Mouse (Mus musculus) midbrain, embryonic 15.5 days (tissue): ENCODE results near the gene Gm9803. TPM values are rescaled to one million over a fixed set of nuclear protein-coding genes. Genes with fewer than 3 reads are reported as not detected.

Experiments used
- ATAC-seq: fragments of 200-750 bp; cut with Nextera tagmentation; replicated peaks from 2 replicates; pipeline ENCODE4 v1.8.0; 2017; ENCODE audit warnings: moderate TSS enrichment
- H3K27ac ChIP-seq: fragments of 300-500 bp; sonication (generic); 2 replicates; pipeline ENCODE4 v1.5.1; 2015; ENCODE audit warnings: mild to moderate bottlenecking, inconsistent platforms
- H3K27me3 ChIP-seq: fragments of 300-500 bp; sonication (generic); replicated peaks from 2 replicates; pipeline ENCODE4 v1.6.1; 2015; ENCODE audit warnings: inconsistent platforms
- H3K36me3 ChIP-seq: fragments of 300-500 bp; sonication (generic); replicated peaks from 2 replicates; pipeline ENCODE4 v1.6.1; 2015; ENCODE audit warnings: inconsistent platforms
- H3K4me1 ChIP-seq: fragments of 300-500 bp; sonication (generic); 2 replicates; pipeline ENCODE4 v1.6.1; 2015; ENCODE audit warnings: inconsistent platforms
- H3K4me2 ChIP-seq: fragments of 300-500 bp; sonication (generic); 2 replicates; pipeline ENCODE4 v1.6.1; 2015; ENCODE audit warnings: inconsistent platforms, mild to moderate bottlenecking, moderate library complexity
- H3K4me3 ChIP-seq: fragments of 300-500 bp; sonication (generic); 2 replicates; pipeline ENCODE4 v1.5.1; 2015; ENCODE audit warnings: mild to moderate bottlenecking, inconsistent platforms
- H3K9ac ChIP-seq: fragments of 300-500 bp; sonication (generic); 2 replicates; pipeline ENCODE4 v1.6.1; 2015; ENCODE audit warnings: mild to moderate bottlenecking, inconsistent platforms
- H3K9me3 ChIP-seq: fragments of 300-500 bp; sonication (generic); 2 replicates; pipeline ENCODE4 v1.6.1; 2016; ENCODE audit warnings: inconsistent platforms
- WGBS: fragments of 180-500 bp; shearing (Covaris S2); methylation state at CpG from one replicate; pipeline ENCODE4 v1.1.7; 2015; ENCODE audit warnings: mixed read lengths; 5-methylcytosine and 5-hydroxymethylcytosine counted together
- polyA plus RNA-seq: library from polyadenylated mRNA; unstranded; fragments of >200 nt; fragmentation: Nextera tagmentation; extraction: Ambion mirVana; gene quantifications from 2 replicates; pipeline ENCODE4 v1.2.1, GENCODE M21; 2015

Gm9803 gene
- polyA plus RNA-seq, 1 experiment from 2014 or later: 20.2 TPM

- ATAC-seq: no peak
- Histone ChIP-seq H3K4me1 (peaks cover 9% of the 10 kb centered on the region), H3K27me3 (no peaks in the 10 kb centered on the region), H3K4me2 (no peak overlapping the region), H3K9ac (no peak overlapping the region), H3K4me3 (no peak overlapping the region), H3K27ac (no peak overlapping the region), H3K9me3 (no peaks in the 10 kb centered on the region), H3K36me3 (no peaks in the 10 kb centered on the region)
- WGBS: 89% methylated on average over 3 of the region's 3 CpGs
Measured at GRCm38 (mm10) chr10:43487441-43488010, 36.4 kb upstream of the Gm9803 start.

DNA sequence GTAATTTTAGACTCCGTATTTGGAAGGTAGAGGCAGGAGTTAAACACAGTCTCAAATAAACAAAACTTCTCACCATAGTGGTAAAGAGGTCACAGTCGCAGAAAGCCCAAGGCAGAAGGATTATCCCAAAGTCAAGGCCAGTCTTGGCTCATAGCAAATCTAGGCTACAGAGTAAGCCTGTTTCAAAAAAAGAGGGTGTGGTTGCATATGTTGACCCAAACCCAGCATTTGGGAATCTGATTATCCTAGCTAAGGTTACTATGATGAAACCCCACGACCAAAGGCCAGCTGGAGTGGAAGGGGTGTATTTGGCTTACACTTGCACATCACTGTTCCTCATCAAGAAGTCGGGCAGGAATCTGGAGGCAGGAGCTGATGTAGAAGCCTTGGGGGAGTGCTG is 35.6 kb upstream of the Gm9803 start:
- no peaks in the 10 kb centered on the region for H3K27me3 ChIP-seq
- WGBS: 89% methylated on average over 4 of the region's 4 CpGs
- no peaks in the 10 kb centered on the region for H3K9me3 ChIP-seq
- no peak overlapping the region for H3K4me3 ChIP-seq
- H3K4me1 ChIP-seq: peaks cover 5% of the 10 kb centered on the region
- ATAC-seq: no peak
- no peaks in the 10 kb centered on the region for H3K36me3 ChIP-seq
- H3K9ac ChIP-seq: no peak overlapping the region
- H3K4me2 ChIP-seq: no peak overlapping the region
- H3K27ac ChIP-seq: no peak overlapping the region

- no peak overlapping the region for H3K27ac ChIP-seq
- no peaks in the 10 kb centered on the region for H3K36me3 ChIP-seq
- no peak overlapping the region for H3K4me3 ChIP-seq
- no peak overlapping the region for H3K9ac ChIP-seq
- no peaks in the 10 kb centered on the region for H3K9me3 ChIP-seq
- ATAC-seq: no peak
- no peak overlapping the region for H3K4me2 ChIP-seq
- 88% methylated on average over 7 of the region's 7 CpGs for WGBS
- H3K4me1 ChIP-seq: no peaks in the 10 kb centered on the region
- no peaks in the 10 kb centered on the region for H3K27me3 ChIP-seq
Measured at GRCm38 (mm10) chr10:43489139-43489538, 34.7 kb upstream of the Gm9803 start.

DNA sequence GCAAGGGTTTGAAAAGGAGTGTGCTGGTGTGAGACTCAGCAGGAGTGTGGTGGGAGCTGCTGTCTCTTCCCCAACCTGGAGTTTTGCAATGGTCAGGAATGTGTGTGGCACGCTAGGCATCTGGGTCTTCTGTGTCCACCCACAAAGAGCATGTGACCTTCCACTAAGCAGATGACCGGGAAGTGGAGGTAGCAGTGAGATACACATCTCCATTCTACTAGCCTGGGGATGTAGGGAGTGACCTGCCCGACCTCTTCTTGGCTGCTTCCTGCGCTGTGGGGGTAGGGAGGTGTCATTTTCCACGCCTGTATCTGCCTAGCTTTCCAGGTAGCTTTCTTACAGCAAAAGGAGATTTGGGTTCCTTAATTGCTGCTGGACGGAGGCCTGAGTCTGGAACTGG is 34.3 kb upstream of the Gm9803 start:
- ATAC-seq: no peak
- Histone ChIP-seq H3K4me2 (no peak overlapping the region), H3K36me3 (no peaks in the 10 kb centered on the region), H3K27ac (no peak overlapping the region), H3K9me3 (no peaks in the 10 kb centered on the region), H3K27me3 (no peaks in the 10 kb centered on the region), H3K9ac (no peak overlapping the region), H3K4me1 (no peaks in the 10 kb centered on the region), H3K4me3 (no peak overlapping the region)
- 76% methylated on average over 6 of the region's 6 CpGs for WGBS

- 80% methylated on average over 8 of the region's 8 CpGs for WGBS
Measured at GRCm38 (mm10) chr10:43490034-43490433, 33.9 kb upstream of the Gm9803 start.

DNA sequence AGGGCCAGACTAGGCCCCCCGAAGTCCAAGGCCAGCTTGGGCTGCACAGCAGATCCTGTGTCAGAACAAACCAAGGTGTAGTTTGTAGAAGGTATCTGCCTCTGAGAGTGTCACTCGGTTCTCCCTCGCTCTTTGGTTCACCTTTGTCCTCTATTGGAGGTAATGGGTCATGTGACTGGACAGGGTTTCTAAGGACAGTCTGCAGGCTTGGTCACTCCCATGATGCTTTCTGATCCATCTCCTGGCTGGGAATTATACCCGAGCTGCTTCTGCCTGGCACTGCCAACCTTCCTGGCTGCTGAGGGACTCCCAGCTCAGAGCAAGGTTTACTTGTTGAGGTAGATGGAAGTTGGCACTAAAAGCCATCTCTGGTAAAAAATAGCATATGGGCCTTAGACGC is 33.0 kb upstream of the Gm9803 start:
- Histone ChIP-seq H3K9me3 (no peaks in the 10 kb centered on the region), H3K36me3 (0 out of 2 replicates have a peak, but pooled peaks cover 6% of the 10 kb centered on the region), H3K4me2 (no peak overlapping the region), H3K4me1 (no peaks in the 10 kb centered on the region), H3K27me3 (no peaks in the 10 kb centered on the region), H3K27ac (no peak overlapping the region), H3K9ac (no peak overlapping the region), H3K4me3 (no peak overlapping the region)
- ATAC-seq: no peak
- WGBS: 91% methylated on average over 5 of the region's 5 CpGs

More at GRCm38 (mm10) chr10:43490034-43490433, 33.9 kb upstream of the Gm9803 start:
- H3K27me3 ChIP-seq: no peaks in the 10 kb centered on the region
- no peak overlapping the region for H3K27ac ChIP-seq
- H3K9me3 ChIP-seq: no peaks in the 10 kb centered on the region
- no peak for ATAC-seq
- no peak overlapping the region for H3K4me2 ChIP-seq
- H3K4me1 ChIP-seq: no peaks in the 10 kb centered on the region
- H3K4me3 ChIP-seq: no peak overlapping the region
- H3K36me3 ChIP-seq: no peaks in the 10 kb centered on the region
- no peak overlapping the region for H3K9ac ChIP-seq

- Histone ChIP-seq H3K9ac (no peak overlapping the region), H3K4me3 (no peak overlapping the region), H3K36me3 (peaks cover 15% of the 10 kb centered on the region), H3K9me3 (no peaks in the 10 kb centered on the region), H3K27me3 (no peaks in the 10 kb centered on the region), H3K4me1 (no peaks in the 10 kb centered on the region), H3K4me2 (no peak overlapping the region), H3K27ac (no peak overlapping the region)
- WGBS: 91% methylated on average over 4 of the region's 4 CpGs
- ATAC-seq: no peak
Measured at GRCm38 (mm10) chr10:43502599-43502998, 21.3 kb upstream of the Gm9803 start.

DNA sequence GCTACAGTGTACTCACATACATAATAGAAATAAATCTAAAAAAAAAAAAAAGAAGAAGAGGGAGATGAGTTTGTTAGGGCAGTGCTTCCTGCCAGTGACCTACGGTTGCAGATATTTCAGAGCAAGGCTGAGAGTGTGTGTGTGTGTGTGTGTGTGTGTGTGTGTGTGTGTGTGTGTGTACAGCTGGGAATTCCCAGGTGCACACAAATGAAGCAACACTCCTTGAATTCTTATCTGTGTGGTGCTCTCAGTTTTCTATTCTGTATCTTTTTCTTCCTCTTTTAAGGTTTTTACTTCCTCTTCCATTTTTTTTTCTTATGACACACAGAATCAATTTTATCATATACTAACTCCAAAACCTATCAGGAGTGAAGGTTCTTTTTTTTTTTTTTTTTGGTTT is 19.6 kb upstream of the Gm9803 start:
- Histone ChIP-seq H3K4me1 (no peaks in the 10 kb centered on the region), H3K36me3 (0 out of 2 replicates have a peak, but pooled peaks cover 7% of the 10 kb centered on the region), H3K27ac (no peak overlapping the region), H3K9ac (no peak overlapping the region), H3K27me3 (no peaks in the 10 kb centered on the region), H3K4me2 (no peak overlapping the region), H3K9me3 (no peaks in the 10 kb centered on the region), H3K4me3 (no peak overlapping the region)
- no peak for ATAC-seq
- WGBS: 85% methylated on average over 1 of the region's 1 CpGs

GRCm38 (mm10) chr10:43507051-43507450 is 16.8 kb upstream of the Gm9803 start:
- no peaks in the 10 kb centered on the region for H3K9me3 ChIP-seq
- H3K9ac ChIP-seq: no peak overlapping the region
- H3K27me3 ChIP-seq: no peaks in the 10 kb centered on the region
- H3K4me1 ChIP-seq: no peaks in the 10 kb centered on the region
- peaks cover 30% of the 10 kb centered on the region for H3K36me3 ChIP-seq
- no peak overlapping the region for H3K4me3 ChIP-seq
- no peak for ATAC-seq
- H3K4me2 ChIP-seq: no peak overlapping the region
- H3K27ac ChIP-seq: no peak overlapping the region
- 72% methylated on average over 4 of the region's 4 CpGs for WGBS

GRCm38 (mm10) chr10:43509228-43509627 is 14.7 kb upstream of the Gm9803 start:
- ATAC-seq: no peak
- WGBS: 96% methylated on average over 7 of the region's 7 CpGs
- H3K27ac ChIP-seq: no peak overlapping the region

DNA sequence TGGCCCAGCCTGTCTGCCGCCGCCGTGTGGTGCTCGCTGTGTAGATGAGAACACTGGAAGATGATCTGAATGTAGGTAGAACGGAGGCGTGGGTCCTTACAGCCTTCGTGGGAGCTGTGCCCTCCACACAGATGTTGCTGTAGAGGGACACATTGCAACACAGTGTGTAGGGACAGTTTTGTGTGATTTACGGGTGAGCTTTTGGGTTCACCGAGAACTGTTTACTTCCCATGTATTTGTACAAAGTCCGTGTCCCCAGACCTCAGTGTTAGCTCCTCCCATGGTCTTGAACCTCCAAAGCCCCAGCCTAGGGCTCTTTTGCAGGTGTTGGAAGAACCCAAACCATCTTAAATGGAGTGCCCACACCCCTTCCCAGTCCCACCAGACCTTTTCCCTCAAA is 10.9 kb upstream of the Gm9803 start:
- Histone ChIP-seq H3K9me3 (no peaks in the 10 kb centered on the region), H3K4me2 (no peak overlapping the region), H3K27ac (no peak overlapping the region), H3K4me3 (no peak overlapping the region), H3K27me3 (no peaks in the 10 kb centered on the region), H3K4me1 (no peaks in the 10 kb centered on the region), H3K36me3 (peaks cover 31% of the 10 kb centered on the region), H3K9ac (no peak overlapping the region)
- WGBS: 94% methylated on average over 10 of the region's 10 CpGs
- ATAC-seq: no peak

More at GRCm38 (mm10) chr10:43509228-43509627, 14.7 kb upstream of the Gm9803 start:
- Histone ChIP-seq H3K4me1 (no peaks in the 10 kb centered on the region), H3K9ac (no peak overlapping the region), H3K9me3 (no peaks in the 10 kb centered on the region), H3K27me3 (no peaks in the 10 kb centered on the region), H3K4me3 (no peak overlapping the region), H3K36me3 (peaks cover 38% of the 10 kb centered on the region), H3K4me2 (no peak overlapping the region)

GRCm38 (mm10) chr10:43516992-43517660 is 6.8 kb upstream of the Gm9803 start:
- Histone ChIP-seq H3K27ac (no peak overlapping the region), H3K27me3 (no peaks in the 10 kb centered on the region), H3K4me3 (no peak overlapping the region), H3K9me3 (no peaks in the 10 kb centered on the region), H3K36me3 (0 out of 2 replicates have a peak, but pooled peaks cover 7% of the 10 kb centered on the region), H3K4me2 (no peak overlapping the region), H3K9ac (no peak overlapping the region), H3K4me1 (no peaks in the 10 kb centered on the region)
- 78% methylated on average over 6 of the region's 6 CpGs for WGBS
- ATAC-seq: peak; percentile 53

DNA sequence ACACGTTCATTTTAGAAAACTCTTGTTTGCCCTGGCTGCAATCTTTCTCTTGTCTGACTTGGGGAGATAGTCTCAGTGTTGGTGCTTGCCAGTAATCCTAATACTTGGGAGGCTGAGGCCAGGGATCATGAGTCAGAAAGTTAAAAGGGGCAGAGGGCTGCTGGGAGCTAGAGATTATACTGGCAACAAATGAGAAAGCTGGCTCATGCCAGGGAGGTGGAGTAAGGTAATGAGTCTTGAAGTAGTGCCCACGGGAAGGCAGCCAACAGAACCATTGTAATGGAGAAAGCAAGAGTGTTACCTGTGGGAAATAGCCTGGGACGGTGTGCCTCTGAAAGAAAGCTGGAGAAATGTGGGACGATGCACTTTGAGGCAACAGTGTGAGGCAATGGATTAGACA is 6.0 kb upstream of the Gm9803 start:
- Histone ChIP-seq H3K27me3 (no peaks in the 10 kb centered on the region), H3K4me1 (no peaks in the 10 kb centered on the region), H3K9me3 (no peaks in the 10 kb centered on the region), H3K36me3 (0 out of 2 replicates have a peak, but pooled peaks cover 4% of the 10 kb centered on the region), H3K4me2 (no peak overlapping the region), H3K4me3 (no peak overlapping the region), H3K27ac (no peak overlapping the region), H3K9ac (no peak overlapping the region)
- no peak for ATAC-seq
- 60% methylated on average over 4 of the region's 4 CpGs for WGBS
